Mouse (Mus musculus) hindbrain, embryonic 14.5 days (tissue): ENCODE data around the gene Srd5a1. TPM values are rescaled to one million over a fixed set of nuclear protein-coding genes. Genes with fewer than 3 reads are reported as not detected.

ENCODE experiments used
- ATAC-seq: fragments of 200-750 bp; cut with Nextera tagmentation; 2 replicates; pipeline ENCODE4 v1.8.0; 2017; ENCODE audit warnings: moderate number of reproducible peaks, mild to moderate bottlenecking, moderate TSS enrichment, moderate library complexity; ENCODE audit not compliant: low FRiP score
- DNase-seq: peaks from one replicate; pipeline ENCODE4 v3.0.0-alpha.2; 2015; ENCODE audit warnings: low spot score
- H3K27ac ChIP-seq: fragments of 300-500 bp; sonication (generic); 2 replicates; pipeline ENCODE4 v1.5.1; 2014; ENCODE audit warnings: mild to moderate bottlenecking, moderate library complexity
- H3K27me3 ChIP-seq: fragments of 300-500 bp; sonication (generic); 2 replicates; pipeline ENCODE4 v1.6.1; 2014; ENCODE audit warnings: mild to moderate bottlenecking, low read length, mixed read lengths; ENCODE audit not compliant: control insufficient read depth, insufficient read depth
- H3K36me3 ChIP-seq: fragments of 300-500 bp; sonication (generic); replicated peaks from 2 replicates; pipeline ENCODE4 v1.6.1; 2014; ENCODE audit not compliant: control insufficient read depth, insufficient read depth
- H3K4me1 ChIP-seq: fragments of 300-500 bp; sonication (generic); replicated peaks from 2 replicates; pipeline ENCODE4 v1.6.1; 2014; ENCODE audit warnings: antibody characterized with exemption, low read length, mixed read lengths; ENCODE audit not compliant: control insufficient read depth, insufficient read depth
- H3K4me2 ChIP-seq: fragments of 300-500 bp; sonication (generic); replicated peaks from 2 replicates; pipeline ENCODE4 v1.6.1; 2014; ENCODE audit warnings: mild to moderate bottlenecking, moderate library complexity
- H3K4me3 ChIP-seq: fragments of 300-500 bp; sonication (generic); replicated peaks from 2 replicates; pipeline ENCODE4 v1.5.1; 2014; ENCODE audit warnings: mild to moderate bottlenecking, low read length
- H3K9ac ChIP-seq: fragments of 300-500 bp; sonication (generic); 2 replicates; pipeline ENCODE4 v1.6.1; 2014
- H3K9me3 ChIP-seq: fragments of 300-500 bp; sonication (generic); 2 replicates; pipeline ENCODE4 v1.6.1; 2016; ENCODE audit warnings: low read length; ENCODE audit not compliant: control insufficient read depth
- WGBS: fragments of 180-500 bp; shearing (Covaris S2); extraction: QIAGEN DNeasy Blood & Tissue Kit; methylation state at CpG from one replicate; pipeline ENCODE4 v1.1.7; 2014; 5-methylcytosine and 5-hydroxymethylcytosine counted together
- polyA plus RNA-seq: library from polyadenylated mRNA; unstranded; fragments of >200 nt; fragmentation: Nextera tagmentation; extraction: Ambion mirVana; gene quantifications from 2 replicates; pipeline ENCODE4 v1.2.1, GENCODE M21; 2014

Gene Srd5a1
- polyA plus RNA-seq, 1 experiment from 2014 or later: 25.3 TPM

GRCm38 (mm10) chr13:69554255-69554654 lies 57.0 kb downstream of the Srd5a1 start:
- Histone ChIP-seq H3K27ac (no peak overlapping the region), H3K9ac (no peak overlapping the region), H3K4me3 (no peak overlapping the region), H3K4me2 (no peak overlapping the region), H3K4me1 (no peaks in the 10 kb centered on the region), H3K27me3 (no peaks in the 10 kb centered on the region), H3K36me3 (no peaks in the 10 kb centered on the region), H3K9me3 (no peaks in the 10 kb centered on the region)
- 74% methylated on average over 9 of the region's 9 CpGs for WGBS
- ATAC-seq (no peak), DNase-seq (no peak)

GRCm38 (mm10) chr13:69553024-69553423 lies 58.2 kb downstream of the Srd5a1 start:
- H3K9ac ChIP-seq: no peak overlapping the region
- H3K36me3 ChIP-seq: no peaks in the 10 kb centered on the region
- no peaks in the 10 kb centered on the region for H3K27me3 ChIP-seq
- no peaks in the 10 kb centered on the region for H3K9me3 ChIP-seq
- 25% methylated on average over 5 of the region's 5 CpGs for WGBS
- H3K4me1 ChIP-seq: no peaks in the 10 kb centered on the region
- ATAC-seq (no peak), DNase-seq (peak; percentile 42)
- no peak overlapping the region for H3K27ac ChIP-seq
- no peak overlapping the region for H3K4me3 ChIP-seq
- H3K4me2 ChIP-seq: no peak overlapping the region

- Histone ChIP-seq H3K36me3 (no peaks in the 10 kb centered on the region), H3K4me3 (no peak overlapping the region), H3K27me3 (no peaks in the 10 kb centered on the region), H3K9me3 (no peaks in the 10 kb centered on the region), H3K9ac (no peak overlapping the region), H3K4me2 (no peak overlapping the region), H3K27ac (no peak overlapping the region), H3K4me1 (no peaks in the 10 kb centered on the region)
- DNase-seq (no peak), ATAC-seq (no peak)
- WGBS: 92% methylated on average over 2 of the region's 2 CpGs
These were observed 60.4 kb downstream of the Srd5a1 start for GRCm38 (mm10) chr13:69550831-69551230.

GRCm38 (mm10) chr13:69549980-69550379 lies 61.3 kb downstream of the Srd5a1 start:
- no peaks in the 10 kb centered on the region for H3K27me3 ChIP-seq
- H3K27ac ChIP-seq: no peak overlapping the region
- H3K4me3 ChIP-seq: no peak overlapping the region
- no peaks in the 10 kb centered on the region for H3K36me3 ChIP-seq
- ATAC-seq: no peak
- H3K9ac ChIP-seq: no peak overlapping the region
- H3K9me3 ChIP-seq: no peaks in the 10 kb centered on the region
- WGBS: 57% methylated on average over 8 of the region's 8 CpGs
- H3K4me2 ChIP-seq: no peak overlapping the region
- no peaks in the 10 kb centered on the region for H3K4me1 ChIP-seq
- DNase-seq: no peak

- ATAC-seq: no peak
- 69% methylated on average over 16 of the region's 16 CpGs for WGBS
- Histone ChIP-seq H3K36me3 (no peaks in the 10 kb centered on the region), H3K4me2 (no peak overlapping the region), H3K4me1 (peaks cover 8% of the 10 kb centered on the region), H3K27ac (no peak overlapping the region), H3K4me3 (no peak overlapping the region), H3K9me3 (no peaks in the 10 kb centered on the region), H3K27me3 (no peaks in the 10 kb centered on the region), H3K9ac (no peak overlapping the region)
- no peak for DNase-seq
These were observed 63.6 kb downstream of the Srd5a1 start for GRCm38 (mm10) chr13:69547488-69548180.

DNA sequence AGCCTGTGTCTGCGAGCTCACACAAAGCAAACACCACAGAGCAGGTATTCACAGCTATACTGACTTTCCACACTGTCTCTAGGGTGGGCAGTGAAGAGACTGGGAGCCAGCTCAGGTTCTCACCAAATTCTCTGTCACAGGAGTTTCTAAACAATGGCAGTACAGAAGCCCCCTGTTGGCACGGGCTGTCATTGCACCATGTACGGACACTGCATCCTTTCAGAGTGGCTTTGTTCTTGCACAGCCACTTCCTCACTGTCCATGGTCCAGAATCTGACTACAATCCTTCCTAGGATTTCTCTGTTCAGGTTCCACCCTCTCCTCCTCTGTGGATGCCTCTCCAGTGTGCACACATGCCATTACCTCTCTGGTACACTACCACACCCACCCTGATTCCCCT lies 66.2 kb downstream of the Srd5a1 start:
- Histone ChIP-seq H3K9ac (no peak overlapping the region), H3K9me3 (no peaks in the 10 kb centered on the region), H3K27ac (no peak overlapping the region), H3K4me1 (peaks cover 8% of the 10 kb centered on the region), H3K36me3 (no peaks in the 10 kb centered on the region), H3K27me3 (no peaks in the 10 kb centered on the region), H3K4me2 (no peak overlapping the region), H3K4me3 (no peak overlapping the region)
- 24% methylated on average over 3 of the region's 3 CpGs for WGBS
- no peak for ATAC-seq
- DNase-seq: no peak

DNA sequence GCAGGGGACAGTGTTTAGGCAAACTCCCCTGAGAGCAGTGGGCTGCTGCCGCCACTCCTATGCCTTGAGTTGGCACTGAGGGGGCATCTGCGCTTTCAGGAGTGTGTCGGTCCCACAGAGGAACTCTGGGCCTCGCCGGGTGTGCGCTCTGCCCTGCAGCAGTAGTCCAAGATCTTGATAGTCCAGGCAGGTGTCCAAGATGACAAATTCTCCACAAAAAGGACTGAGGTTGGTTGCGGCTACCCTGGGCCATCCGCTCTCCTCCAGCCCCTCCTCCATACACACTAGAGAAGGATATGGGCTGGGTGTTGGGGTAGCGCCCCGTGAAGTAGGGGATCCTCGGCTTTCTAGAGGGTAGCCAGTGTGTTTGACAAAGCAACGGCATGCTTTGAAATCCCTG lies 67.6 kb downstream of the Srd5a1 start:
- peaks cover 16% of the 10 kb centered on the region for H3K4me1 ChIP-seq
- DNase-seq (no peak), ATAC-seq (no peak)
- peak overlapping the region; percentile 36 for H3K4me2 ChIP-seq
- H3K9ac ChIP-seq: 0 out of 2 replicates have a peak overlapping the region, but pooled peaks have one; percentile 34
- H3K36me3 ChIP-seq: no peaks in the 10 kb centered on the region
- no peaks in the 10 kb centered on the region for H3K9me3 ChIP-seq
- no peak overlapping the region for H3K4me3 ChIP-seq
- no peak overlapping the region for H3K27ac ChIP-seq
- H3K27me3 ChIP-seq: no peaks in the 10 kb centered on the region
- WGBS: 40% methylated on average over 12 of the region's 12 CpGs

DNA sequence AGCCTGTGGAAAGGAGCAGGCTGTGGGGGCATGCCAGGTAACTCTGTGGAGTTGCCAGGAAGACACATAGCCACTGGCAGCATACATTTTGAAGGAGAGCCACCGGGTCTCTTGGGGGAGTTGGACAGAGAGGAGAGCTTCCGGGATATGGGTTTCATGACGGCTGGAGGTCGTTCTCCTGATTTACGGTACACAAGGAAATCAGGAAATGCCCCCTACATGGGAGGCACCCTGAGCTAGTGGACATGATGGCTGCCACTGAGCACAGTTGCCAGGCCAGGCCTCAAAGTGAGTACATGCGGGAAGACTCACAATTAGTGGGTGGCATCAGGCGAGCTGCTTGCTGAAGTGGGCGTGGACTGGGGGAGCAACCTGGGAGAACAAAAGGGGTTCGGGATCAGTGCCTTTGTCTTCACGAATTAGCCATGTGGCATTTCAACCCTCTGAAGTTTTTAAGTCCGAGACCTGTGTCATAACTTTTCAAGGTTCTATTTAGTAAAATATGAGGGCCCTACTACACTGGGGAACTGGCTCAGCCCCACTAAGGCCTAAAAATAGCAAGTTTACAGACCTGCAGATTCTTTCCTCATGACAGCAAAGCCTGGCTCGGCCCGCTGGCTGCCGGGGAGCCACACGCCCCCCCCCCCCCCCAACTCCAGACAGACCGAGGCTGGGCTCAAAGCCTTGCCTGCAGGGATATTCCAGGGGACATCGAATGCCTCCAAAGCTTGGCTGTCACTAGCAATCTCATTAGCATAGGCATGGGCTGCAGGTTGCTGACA lies 68.5 kb downstream of the Srd5a1 start:
- ATAC-seq (no peak), DNase-seq (no peak)
- no peaks in the 10 kb centered on the region for H3K36me3 ChIP-seq
- WGBS: 42% methylated on average over 17 of the region's 17 CpGs
- H3K4me3 ChIP-seq: no peak overlapping the region
- no peak overlapping the region for H3K4me2 ChIP-seq
- H3K4me1 ChIP-seq: peaks cover 18% of the 10 kb centered on the region
- H3K27ac ChIP-seq: no peak overlapping the region
- no peaks in the 10 kb centered on the region for H3K9me3 ChIP-seq
- H3K9ac ChIP-seq: no peak overlapping the region
- no peaks in the 10 kb centered on the region for H3K27me3 ChIP-seq

- Histone ChIP-seq H3K27me3 (no peaks in the 10 kb centered on the region), H3K4me2 (no peak overlapping the region), H3K9ac (no peak overlapping the region), H3K4me3 (no peak overlapping the region), H3K27ac (no peak overlapping the region), H3K4me1 (peaks cover 18% of the 10 kb centered on the region), H3K36me3 (no peaks in the 10 kb centered on the region), H3K9me3 (no peaks in the 10 kb centered on the region)
- 75% methylated on average over 10 of the region's 10 CpGs for WGBS
- DNase-seq (no peak), ATAC-seq (no peak)
These were observed 69.5 kb downstream of the Srd5a1 start for GRCm38 (mm10) chr13:69541776-69542175.
